Mouse (Mus musculus): ENCODE data around the gene Slc44a1. TPM values are rescaled to one million over a fixed set of nuclear protein-coding genes. Genes with fewer than 3 reads are reported as not detected.
A peak's percentile ranks its signal among the peaks of the same experiment; 100 is the strongest.

Slc44a1 gene
- 11.2 TPM in 2 replicates for polyA plus RNA-seq (2015; fragmentation: Nextera tagmentation; extraction: Ambion mirVana)

DNA sequence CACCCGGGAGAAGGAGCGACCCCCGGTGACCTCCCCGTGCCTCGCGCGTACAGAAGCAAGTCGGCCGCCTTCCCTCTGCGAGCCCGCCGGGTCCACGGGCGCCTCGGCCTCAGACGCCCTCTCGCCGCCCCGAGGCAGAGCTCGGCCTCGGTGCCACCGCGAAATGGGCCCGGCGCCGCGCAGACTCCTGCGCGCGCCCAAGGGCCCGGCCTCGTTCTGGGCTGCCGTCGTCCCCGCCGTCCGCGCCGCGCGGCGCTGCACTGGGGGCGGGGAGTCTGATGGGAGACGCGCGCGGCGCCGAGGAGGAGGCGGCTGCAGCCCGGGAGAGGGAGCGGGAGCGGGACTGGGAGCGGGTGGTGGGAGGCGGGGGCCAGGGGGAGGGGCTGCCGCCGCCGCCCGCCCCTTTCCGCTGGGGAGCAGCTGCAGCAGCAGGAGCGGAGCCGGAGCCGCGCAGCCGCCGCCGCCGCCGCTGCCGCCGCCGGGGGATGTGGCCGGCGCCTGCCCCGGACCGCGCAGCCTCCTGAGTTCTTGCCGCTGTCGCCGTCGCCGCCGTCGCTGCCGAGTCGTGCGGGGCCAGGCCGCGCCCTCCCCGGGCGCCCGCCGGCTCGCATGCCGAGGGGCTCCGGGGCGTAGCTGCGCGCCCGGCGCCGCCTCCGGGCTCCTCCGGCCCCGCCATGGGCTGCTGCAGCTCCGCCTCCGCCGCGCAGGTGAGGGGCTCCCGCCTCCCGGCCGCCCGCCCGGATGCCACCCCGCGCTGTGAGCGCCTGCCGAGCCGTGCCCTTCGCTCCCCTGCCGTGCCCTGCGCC, at the start of gene Slc44a1:
Slc44a1 (plus strand) TSS at position 404 of the 806 bp plus-strand sequence.
- H3K4me2 ChIP-seq: peak within 1 kb of the TSS; percentile 81
- H3K27ac ChIP-seq (replicated peaks): peak within 1 kb of the TSS; percentile 83
- no peaks in the 10 kb centered on the region for H3K36me3 ChIP-seq
- ATAC-seq (ENCODE audit: low FRiP score, low read depth): peak; percentile 98
- H3K4me1 ChIP-seq (replicated peaks): peaks cover 33% of the 10 kb centered on the region
- no peaks in the 10 kb centered on the region for H3K27me3 ChIP-seq
- WGBS: 1% methylated on average over 53 of the region's 122 CpGs
- peak within 1 kb of the TSS; percentile 79 for H3K9ac ChIP-seq
- H3K4me3 ChIP-seq: peak within 1 kb of the TSS; percentile 97
- no peaks in the 10 kb centered on the region for H3K9me3 ChIP-seq

GRCm38 (mm10) chr4:53395002-53395401, 45.2 kb upstream of the Slc44a1 start:
- no peak for ATAC-seq (ENCODE audit: low FRiP score, low read depth)
- Histone ChIP-seq H3K27ac (replicated peaks) (no peak overlapping the region), H3K9me3 (no peaks in the 10 kb centered on the region), H3K4me2 (no peak overlapping the region), H3K4me3 (no peak overlapping the region), H3K27me3 (no peaks in the 10 kb centered on the region), H3K36me3 (no peaks in the 10 kb centered on the region), H3K9ac (no peak overlapping the region), H3K4me1 (replicated peaks) (peaks cover 3% of the 10 kb centered on the region; the same call in 1 of the 2 replicates)
- WGBS: 90% methylated on average over 3 of the region's 3 CpGs

DNA sequence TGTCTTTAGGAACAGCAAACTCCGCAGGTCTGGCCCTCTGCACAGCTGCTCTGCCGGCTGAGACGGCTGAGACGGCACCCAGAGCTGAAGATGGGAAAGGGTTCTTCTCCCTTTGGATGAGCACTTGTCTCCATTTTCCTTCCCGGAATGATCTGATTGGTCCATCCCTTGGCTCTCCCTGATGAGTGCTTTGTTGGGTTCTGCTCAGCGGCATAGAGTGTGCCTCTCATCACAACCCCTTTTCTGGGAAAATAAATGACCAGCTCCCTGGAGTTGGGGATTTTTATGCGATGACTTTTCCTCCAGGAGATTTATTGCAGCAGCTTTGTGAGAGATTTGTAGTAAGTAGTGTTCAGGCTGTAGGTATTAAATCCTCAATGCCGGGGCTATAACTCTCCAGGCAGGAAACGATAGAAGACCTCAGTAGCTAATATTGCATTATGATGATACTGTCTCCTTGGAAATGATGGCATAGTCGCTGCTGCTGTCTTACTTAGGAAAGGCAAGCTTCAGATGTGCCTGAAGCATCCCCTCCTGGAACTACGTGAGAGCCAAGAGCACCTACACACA, 43.5 kb upstream of the Slc44a1 start:
- Histone ChIP-seq H3K27me3 (no peaks in the 10 kb centered on the region), H3K4me1 (replicated peaks) (peaks cover 3% of the 10 kb centered on the region; the same call in 1 of the 2 replicates), H3K9ac (no peak overlapping the region), H3K4me2 (no peak overlapping the region), H3K9me3 (no peaks in the 10 kb centered on the region), H3K36me3 (no peaks in the 10 kb centered on the region), H3K27ac (replicated peaks) (no peak overlapping the region), H3K4me3 (no peak overlapping the region)
- 74% methylated on average over 11 of the region's 11 CpGs for whole genome bisulfite sequencing
- no peak for ATAC-seq (ENCODE audit: low FRiP score, low read depth)

DNA sequence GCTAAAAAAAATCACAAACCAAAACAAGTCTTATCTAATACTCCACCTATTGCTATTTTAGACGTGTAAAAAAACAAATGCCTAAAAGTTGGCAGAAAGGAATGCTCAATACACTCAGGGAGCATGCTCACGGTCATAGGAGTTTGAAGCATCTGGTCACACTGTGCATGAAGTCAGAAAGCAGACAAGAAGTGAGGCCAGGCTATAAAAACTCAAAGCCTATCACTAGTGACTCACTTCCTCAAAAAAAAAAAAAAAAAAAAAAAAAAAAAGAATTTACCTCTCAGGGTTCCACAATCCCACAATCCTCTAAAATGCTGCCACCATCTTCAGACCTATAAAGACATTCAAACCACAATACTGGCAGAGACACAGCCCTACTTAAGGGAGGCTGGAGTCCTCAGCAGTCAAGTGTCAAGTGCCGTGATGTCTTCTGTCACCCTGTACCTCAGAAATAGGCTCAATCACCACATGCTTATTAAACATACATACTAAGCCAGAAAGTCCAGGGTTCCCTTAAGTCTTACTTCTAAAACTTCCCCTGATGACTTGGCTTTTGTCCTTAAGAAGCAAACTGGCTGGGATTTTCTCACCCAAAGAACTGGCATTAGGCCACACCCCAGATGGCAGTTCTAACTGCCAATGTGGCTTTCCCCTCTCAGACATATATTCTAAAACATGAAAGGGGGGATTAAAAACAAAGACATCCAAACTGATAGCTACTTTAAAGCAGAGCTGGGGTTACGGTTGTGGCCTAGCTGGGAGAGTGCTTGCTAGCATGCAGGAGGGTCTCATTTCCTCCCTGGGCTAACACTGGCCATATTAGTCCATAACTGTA, 42.7 kb upstream of the Slc44a1 start:
- 68% methylated on average over 4 of the region's 4 CpGs for WGBS
- H3K27me3 ChIP-seq: no peaks in the 10 kb centered on the region
- ATAC-seq (ENCODE audit: low FRiP score, low read depth): no peak

DNA sequence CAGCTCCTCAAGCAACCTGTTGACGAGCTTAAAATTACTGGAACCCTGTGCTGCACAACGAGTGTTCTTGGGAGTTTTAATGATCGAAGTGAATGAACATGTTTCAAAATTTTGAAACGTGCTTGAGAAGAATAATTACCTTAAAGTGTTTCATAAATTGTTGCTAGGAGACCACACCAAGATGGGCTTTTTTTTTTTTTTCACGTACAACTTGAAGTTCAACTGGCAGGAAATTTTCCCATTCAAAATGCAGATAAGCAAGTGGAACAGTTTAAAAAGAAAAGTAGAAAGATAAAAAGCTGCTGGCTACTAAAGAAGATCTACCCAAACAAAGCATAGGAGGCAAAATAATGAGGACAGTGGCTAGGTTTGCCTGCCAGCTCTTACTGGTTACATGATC, 41.7 kb upstream of the Slc44a1 start:
- 51% methylated on average over 5 of the region's 5 CpGs for WGBS
- ATAC-seq (ENCODE audit: low FRiP score, low read depth): no peak

More for the DNA sequence above, 42.7 kb upstream of the Slc44a1 start:
- no peak overlapping the region for H3K4me2 ChIP-seq
- no peak overlapping the region for H3K9ac ChIP-seq
- H3K4me3 ChIP-seq: no peak overlapping the region
- no peaks in the 10 kb centered on the region for H3K36me3 ChIP-seq
- no peaks in the 10 kb centered on the region for H3K9me3 ChIP-seq
- peaks cover 3% of the 10 kb centered on the region; the same call in 1 of the 2 replicates for H3K4me1 ChIP-seq (replicated peaks)
- H3K27ac ChIP-seq (replicated peaks): no peak overlapping the region

GRCm38 (mm10) chr4:53399428-53399827, 40.8 kb upstream of the Slc44a1 start:
- H3K4me2 ChIP-seq: no peak overlapping the region
- no peaks in the 10 kb centered on the region for H3K36me3 ChIP-seq
- no peak overlapping the region for H3K4me3 ChIP-seq
- no peaks in the 10 kb centered on the region for H3K9me3 ChIP-seq
- ATAC-seq (ENCODE audit: low FRiP score, low read depth): no peak
- H3K4me1 ChIP-seq (replicated peaks): peaks cover 3% of the 10 kb centered on the region; the same call in 1 of the 2 replicates
- H3K27ac ChIP-seq (replicated peaks): no peak overlapping the region
- 85% methylated on average over 1 of the region's 1 CpGs for WGBS
- no peaks in the 10 kb centered on the region for H3K27me3 ChIP-seq
- no peak overlapping the region for H3K9ac ChIP-seq

More for the DNA sequence above, 41.7 kb upstream of the Slc44a1 start:
- Histone ChIP-seq H3K36me3 (no peaks in the 10 kb centered on the region), H3K27ac (replicated peaks) (no peak overlapping the region), H3K9me3 (no peaks in the 10 kb centered on the region), H3K27me3 (no peaks in the 10 kb centered on the region), H3K9ac (no peak overlapping the region), H3K4me3 (no peak overlapping the region), H3K4me2 (no peak overlapping the region), H3K4me1 (replicated peaks) (peaks cover 3% of the 10 kb centered on the region; the same call in 1 of the 2 replicates)

DNA sequence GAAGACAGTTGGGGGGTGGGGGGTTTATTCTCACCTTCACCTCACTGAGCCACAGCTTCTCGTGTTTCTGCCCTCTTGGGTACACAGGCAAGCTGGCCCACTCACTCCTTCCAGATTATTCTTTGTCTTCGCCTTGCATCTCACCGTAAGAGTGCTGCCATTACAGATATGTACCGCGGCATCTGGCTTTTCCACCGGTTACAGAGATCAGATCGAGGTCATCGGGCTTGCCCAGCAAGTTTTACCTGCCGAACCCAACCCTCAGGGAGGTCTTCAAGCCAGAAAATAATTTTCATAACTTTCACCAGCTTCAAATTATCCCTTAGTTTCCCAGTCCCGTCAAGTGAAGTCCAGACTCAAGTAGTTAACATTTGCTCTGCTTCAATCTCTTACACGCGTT, 36.8 kb upstream of the Slc44a1 start:
- H3K9ac ChIP-seq: no peak overlapping the region
- WGBS: 94% methylated on average over 12 of the region's 12 CpGs
- H3K4me1 ChIP-seq (replicated peaks): no peaks in the 10 kb centered on the region
- H3K9me3 ChIP-seq: no peaks in the 10 kb centered on the region
- no peak overlapping the region for H3K4me2 ChIP-seq
- no peaks in the 10 kb centered on the region for H3K27me3 ChIP-seq
- H3K4me3 ChIP-seq: no peak overlapping the region
- H3K36me3 ChIP-seq: no peaks in the 10 kb centered on the region
- no peak for ATAC-seq (ENCODE audit: low FRiP score, low read depth)
- H3K27ac ChIP-seq (replicated peaks): no peak overlapping the region

GRCm38 (mm10) chr4:53404431-53404925, 35.7 kb upstream of the Slc44a1 start:
- WGBS: 86% methylated on average over 6 of the region's 6 CpGs
- Histone ChIP-seq H3K4me3 (no peak overlapping the region), H3K4me1 (replicated peaks) (no peaks in the 10 kb centered on the region), H3K4me2 (no peak overlapping the region), H3K27ac (replicated peaks) (no peak overlapping the region), H3K9ac (no peak overlapping the region), H3K9me3 (no peaks in the 10 kb centered on the region), H3K27me3 (no peaks in the 10 kb centered on the region), H3K36me3 (no peaks in the 10 kb centered on the region)
- no peak for ATAC-seq (ENCODE audit: low FRiP score, low read depth)

GRCm38 (mm10) chr4:53406866-53407265, 33.3 kb upstream of the Slc44a1 start:
- H3K4me3 ChIP-seq: no peak overlapping the region
- H3K4me2 ChIP-seq: no peak overlapping the region
- H3K4me1 ChIP-seq (replicated peaks): no peaks in the 10 kb centered on the region
- H3K36me3 ChIP-seq: no peaks in the 10 kb centered on the region
- no peak for ATAC-seq (ENCODE audit: low FRiP score, low read depth)
- H3K27ac ChIP-seq (replicated peaks): no peak overlapping the region
- H3K27me3 ChIP-seq: no peaks in the 10 kb centered on the region
- no peaks in the 10 kb centered on the region for H3K9me3 ChIP-seq
- H3K9ac ChIP-seq: no peak overlapping the region

GRCm38 (mm10) chr4:53408821-53409220, 31.4 kb upstream of the Slc44a1 start:
- no peak overlapping the region for H3K9ac ChIP-seq
- H3K27ac ChIP-seq (replicated peaks): no peak overlapping the region
- no peaks in the 10 kb centered on the region for H3K36me3 ChIP-seq
- H3K4me3 ChIP-seq: no peak overlapping the region
- no peaks in the 10 kb centered on the region for H3K4me1 ChIP-seq (replicated peaks)
- no peak for ATAC-seq (ENCODE audit: low FRiP score, low read depth)
- H3K4me2 ChIP-seq: no peak overlapping the region
- H3K9me3 ChIP-seq: no peaks in the 10 kb centered on the region
- WGBS: 73% methylated on average over 8 of the region's 8 CpGs
- no peaks in the 10 kb centered on the region for H3K27me3 ChIP-seq

DNA sequence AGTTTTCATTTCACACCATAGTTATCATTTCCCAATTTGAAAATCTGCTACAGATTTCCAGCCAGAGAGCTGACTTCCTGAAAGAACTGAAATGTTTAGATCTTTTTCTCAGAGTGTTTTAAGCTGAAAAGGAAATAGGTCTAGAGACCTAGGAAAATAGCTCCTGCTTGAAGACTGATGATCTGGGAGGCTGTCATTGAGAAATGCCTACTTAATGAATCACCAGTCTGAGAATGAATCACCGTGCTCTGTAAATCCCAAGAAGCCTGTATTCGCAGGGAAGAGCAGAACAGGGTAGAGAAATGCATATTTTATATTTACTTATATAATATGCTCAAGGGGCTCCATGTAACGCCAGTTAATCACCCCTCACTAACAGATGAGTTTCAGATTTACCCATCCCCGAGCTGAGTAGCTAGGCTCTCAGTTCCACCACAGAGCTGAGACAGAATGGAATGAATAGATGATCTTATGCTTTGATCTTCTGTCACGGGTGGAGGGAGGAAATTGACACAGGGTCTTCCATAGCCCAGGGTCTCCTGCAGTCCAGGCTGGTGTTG, 30.6 kb upstream of the Slc44a1 start:
- no peaks in the 10 kb centered on the region for H3K4me1 ChIP-seq (replicated peaks)
- ATAC-seq (ENCODE audit: low FRiP score, low read depth): no peak

More for the DNA sequence above, 30.6 kb upstream of the Slc44a1 start:
- 28% methylated on average over 5 of the region's 5 CpGs for WGBS
- H3K36me3 ChIP-seq: no peaks in the 10 kb centered on the region
- no peak overlapping the region for H3K4me2 ChIP-seq
- no peak overlapping the region for H3K4me3 ChIP-seq
- no peak overlapping the region for H3K27ac ChIP-seq (replicated peaks)
- H3K27me3 ChIP-seq: no peaks in the 10 kb centered on the region
- H3K9ac ChIP-seq: no peak overlapping the region
- H3K9me3 ChIP-seq: no peaks in the 10 kb centered on the region

Data from hindbrain, embryonic 15.5 days (tissue).